Mouse (Mus musculus) cerebral cortex, adult 2 months (tissue): ENCODE results near the gene Txnrd2.

Experiments
- WGBS: fragments of 180-500 bp; shearing (Covaris S2); methylation state at CpG from one replicate; pipeline ENCODE4 v1.1.7; 2018; 5-methylcytosine and 5-hydroxymethylcytosine counted together

The Txnrd2 gene

GRCm38 (mm10) chr16:18451486-18452181 lies 25.4 kb downstream of the Txnrd2 start:
- WGBS: 46% methylated on average over 9 of the region's 9 CpGs

DNA sequence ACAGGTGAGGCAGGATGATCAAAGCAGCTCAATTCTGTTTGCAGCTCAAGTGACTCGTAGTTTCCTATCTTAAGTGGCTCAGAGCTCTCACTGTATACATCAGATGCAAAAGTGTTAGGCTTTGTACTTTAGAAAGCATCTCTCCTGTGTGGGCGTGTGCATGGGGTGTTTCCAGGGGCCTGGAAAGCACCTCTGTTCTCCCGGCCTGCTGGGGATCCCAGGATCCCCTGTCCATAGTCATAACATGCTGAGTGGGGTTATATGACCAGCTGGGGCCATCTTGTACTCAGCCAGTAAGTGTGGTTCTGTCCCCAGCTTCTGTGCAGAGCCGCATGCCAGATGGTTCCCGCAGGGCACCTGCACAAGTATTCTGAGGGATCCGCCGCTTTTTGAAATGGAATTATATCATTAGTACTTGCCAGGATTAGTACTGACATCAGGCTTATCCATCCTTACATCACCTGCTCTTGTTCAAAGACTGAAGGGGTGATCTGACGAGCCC lies 26.2 kb downstream of the Txnrd2 start:
- whole genome bisulfite sequencing: 48% methylated on average over 8 of the region's 8 CpGs

- WGBS: 73% methylated on average over 5 of the region's 5 CpGs
These were observed 27.7 kb downstream of the Txnrd2 start for GRCm38 (mm10) chr16:18453846-18454245.

DNA sequence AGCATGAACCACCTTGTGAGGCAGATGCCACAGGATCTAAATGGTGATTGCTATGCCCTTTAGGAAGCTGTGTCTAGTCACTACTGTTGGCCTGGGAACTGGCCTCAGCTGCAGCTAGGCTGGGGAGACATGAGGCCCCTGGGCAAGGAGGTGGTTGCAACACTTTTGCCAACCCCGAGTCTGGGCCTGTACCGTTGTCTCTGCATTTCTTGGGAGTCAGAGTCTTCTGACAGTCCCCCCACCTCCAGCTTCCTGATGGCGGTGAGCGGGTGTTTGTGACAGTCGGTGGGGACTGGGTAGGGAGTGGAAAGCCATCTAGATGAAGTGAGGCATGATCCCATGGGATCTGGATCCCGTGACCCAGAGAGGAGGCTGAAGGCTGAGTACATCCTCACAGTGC lies 29.2 kb downstream of the Txnrd2 start:
- WGBS: 85% methylated on average over 6 of the region's 6 CpGs

- WGBS: 60% methylated on average over 12 of the region's 12 CpGs
These were observed 33.3 kb downstream of the Txnrd2 start for GRCm38 (mm10) chr16:18459335-18459954.

- 49% methylated on average over 11 of the region's 11 CpGs for WGBS
These were observed 33.8 kb downstream of the Txnrd2 start for GRCm38 (mm10) chr16:18459955-18460370.

GRCm38 (mm10) chr16:18460826-18461225 lies 34.6 kb downstream of the Txnrd2 start:
- WGBS: 97% methylated on average over 3 of the region's 3 CpGs

DNA sequence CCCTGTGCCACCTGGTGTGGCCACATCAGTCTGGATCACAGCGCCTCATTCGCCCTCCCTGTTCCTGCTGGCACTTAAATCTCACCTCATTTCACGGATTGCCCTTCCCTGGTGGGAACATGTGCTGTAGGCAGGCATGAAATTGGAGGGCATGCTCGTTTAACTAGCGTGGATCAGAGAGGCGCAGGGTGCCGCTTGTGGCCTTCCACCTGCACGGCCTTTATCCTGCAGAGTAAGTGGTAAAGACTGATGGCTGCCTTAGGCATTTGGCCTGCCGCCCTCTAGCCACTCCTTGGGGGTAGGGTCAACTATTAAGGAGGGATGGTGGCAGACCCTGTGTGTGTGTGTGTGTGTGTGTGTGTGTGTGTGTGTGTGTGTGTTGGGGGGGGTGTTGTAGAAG lies 35.8 kb downstream of the Txnrd2 start:
- 90% methylated on average over 9 of the region's 9 CpGs for WGBS

- 73% methylated on average over 8 of the region's 8 CpGs for WGBS
These were observed 36.4 kb downstream of the Txnrd2 start for GRCm38 (mm10) chr16:18462598-18462997.

DNA sequence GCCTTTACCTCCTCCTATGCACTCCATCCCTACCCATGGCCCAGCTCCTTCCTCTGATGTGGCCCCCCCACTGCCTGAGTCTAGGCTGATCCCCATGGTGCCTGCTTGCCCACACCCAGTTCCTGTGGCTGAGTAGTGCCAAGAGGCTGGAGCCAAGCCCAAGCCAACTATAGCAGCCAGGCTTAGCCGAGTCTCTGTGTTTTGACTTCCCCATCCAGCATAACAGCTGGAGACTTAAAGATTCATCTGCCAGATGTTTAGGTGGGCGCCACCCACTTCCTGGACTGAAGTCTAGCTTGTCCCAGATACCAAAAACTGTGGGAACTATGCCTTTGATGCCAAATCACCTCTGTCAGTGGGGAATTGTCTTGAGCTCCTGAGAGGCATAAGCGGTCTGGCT lies 38.1 kb downstream of the Txnrd2 start:
- 48% methylated on average over 3 of the region's 3 CpGs for WGBS

DNA sequence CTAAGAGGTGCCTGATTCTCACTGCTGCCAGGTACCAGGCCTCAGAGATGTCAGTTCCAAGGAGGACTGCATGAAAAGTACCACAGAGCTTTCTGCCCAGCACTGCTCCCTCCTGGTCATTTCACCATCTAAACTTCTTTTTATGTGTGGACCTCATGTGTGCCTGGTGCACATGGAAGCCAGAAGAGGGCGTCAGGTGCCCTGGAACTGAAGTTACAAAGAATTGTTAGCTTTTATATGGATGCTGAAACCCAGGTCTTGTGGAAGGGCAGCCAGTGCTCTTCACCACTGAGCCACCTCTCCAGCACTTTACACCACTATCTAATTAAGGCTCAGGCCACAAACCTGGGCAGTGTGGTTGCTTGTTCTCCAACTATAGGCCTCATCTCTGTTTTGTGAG lies 44.6 kb downstream of the Txnrd2 start:
- 45% methylated on average over 1 of the region's 1 CpGs for WGBS

DNA sequence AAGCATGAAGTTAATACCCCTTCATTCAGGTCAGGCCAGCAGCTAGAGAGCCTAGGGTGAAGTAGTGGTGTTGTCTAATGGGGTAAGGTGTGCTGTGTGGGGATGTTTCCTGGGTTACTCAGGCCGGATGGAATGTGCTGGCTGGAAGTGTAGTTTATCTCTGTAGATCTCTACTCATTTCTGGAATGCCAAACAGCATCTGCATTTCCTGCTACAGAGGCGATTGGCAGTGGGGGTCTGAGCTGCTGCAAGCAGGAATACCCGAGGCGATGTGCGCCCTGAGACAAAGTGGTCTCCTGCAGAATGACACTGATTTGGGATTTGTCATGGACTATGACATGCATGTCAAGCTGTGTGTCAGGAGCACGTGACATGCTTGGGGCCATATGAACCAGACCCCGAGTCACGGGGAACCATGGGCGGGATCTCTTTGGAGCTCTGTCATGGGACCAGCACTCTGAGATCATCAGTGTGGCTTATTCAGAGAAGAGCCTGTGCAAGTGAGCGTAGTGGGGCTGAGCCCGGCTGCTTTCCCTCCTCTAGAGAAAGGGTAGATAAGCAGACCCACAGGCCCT lies 45.3 kb downstream of the Txnrd2 start:
- 88% methylated on average over 11 of the region's 11 CpGs for WGBS

GRCm38 (mm10) chr16:18471976-18472375 lies 45.8 kb downstream of the Txnrd2 start:
- WGBS: 92% methylated on average over 6 of the region's 6 CpGs

GRCm38 (mm10) chr16:18472416-18472815 lies 46.2 kb downstream of the Txnrd2 start:
- WGBS: 90% methylated on average over 4 of the region's 4 CpGs

GRCm38 (mm10) chr16:18472976-18473375 lies 46.8 kb downstream of the Txnrd2 start:
- 93% methylated on average over 8 of the region's 8 CpGs for WGBS

- WGBS: 78% methylated on average over 2 of the region's 2 CpGs
These were observed 47.8 kb downstream of the Txnrd2 start for GRCm38 (mm10) chr16:18474021-18474420.

GRCm38 (mm10) chr16:18477996-18478395 lies 51.8 kb downstream of the Txnrd2 start:
- WGBS: 72% methylated on average over 6 of the region's 6 CpGs

DNA sequence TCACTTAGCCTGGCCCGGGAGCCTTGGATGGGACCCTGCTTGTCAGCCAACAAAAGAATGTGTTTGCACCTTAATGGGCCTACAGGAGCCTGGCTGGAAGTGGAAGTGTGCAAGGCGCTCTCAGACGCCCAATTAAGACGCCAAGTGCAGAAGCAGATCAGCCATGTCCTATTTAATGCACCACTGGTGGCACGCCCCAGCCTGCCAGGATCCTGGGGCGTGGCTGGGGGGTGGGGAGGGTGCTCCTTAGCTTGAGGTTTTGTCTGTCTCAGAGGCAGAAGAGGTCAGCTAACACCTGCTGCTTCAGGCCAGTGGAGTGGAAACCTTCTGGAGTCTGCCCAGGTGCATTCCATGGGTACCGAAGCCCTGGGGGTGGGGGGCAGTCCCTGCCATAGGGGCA lies 53.5 kb downstream of the Txnrd2 start:
- 71% methylated on average over 7 of the region's 7 CpGs for WGBS

GRCm38 (mm10) chr16:18480933-18481485 lies 54.8 kb downstream of the Txnrd2 start:
- WGBS: 70% methylated on average over 4 of the region's 4 CpGs

DNA sequence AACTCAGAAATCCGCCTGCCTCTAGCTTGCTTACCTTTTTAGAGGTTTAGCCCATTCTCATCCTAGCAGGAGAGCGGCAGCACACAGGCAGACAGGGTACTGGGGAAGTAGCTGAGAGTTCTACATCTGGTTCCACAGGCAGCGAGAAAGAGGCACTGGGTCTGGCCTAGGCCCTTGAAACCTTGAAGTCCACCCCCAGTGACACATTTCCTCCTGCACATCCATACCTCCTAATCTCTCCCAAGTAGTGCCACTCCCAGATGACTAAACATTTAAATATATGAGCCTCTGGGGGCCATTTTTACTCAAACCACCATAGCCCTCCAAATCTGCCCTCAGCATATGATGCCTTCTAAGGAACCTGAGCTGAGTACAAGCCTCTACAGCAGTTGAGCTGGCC lies 56.2 kb downstream of the Txnrd2 start:
- WGBS: 96% methylated on average over 3 of the region's 3 CpGs

DNA sequence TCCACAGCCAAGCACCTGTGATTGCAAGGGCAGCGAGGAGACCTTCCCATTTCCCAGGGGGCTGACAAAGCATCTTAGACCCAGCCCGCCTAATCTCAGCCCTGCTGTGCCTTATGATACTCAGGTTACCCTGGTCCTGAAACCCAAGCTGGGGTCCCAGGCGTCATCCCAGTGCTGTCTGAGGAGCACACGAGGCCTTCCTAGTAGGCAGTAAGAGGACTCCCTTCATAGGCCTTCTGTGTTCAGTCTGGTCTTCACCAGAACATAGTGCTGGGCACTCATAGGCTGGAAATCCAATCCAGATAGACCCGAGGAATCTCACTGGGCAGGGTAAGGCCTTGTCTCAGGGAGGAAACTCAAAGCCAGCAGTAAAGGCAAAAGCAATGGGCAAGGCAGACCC lies 57.7 kb downstream of the Txnrd2 start:
- 88% methylated on average over 5 of the region's 5 CpGs for WGBS

DNA sequence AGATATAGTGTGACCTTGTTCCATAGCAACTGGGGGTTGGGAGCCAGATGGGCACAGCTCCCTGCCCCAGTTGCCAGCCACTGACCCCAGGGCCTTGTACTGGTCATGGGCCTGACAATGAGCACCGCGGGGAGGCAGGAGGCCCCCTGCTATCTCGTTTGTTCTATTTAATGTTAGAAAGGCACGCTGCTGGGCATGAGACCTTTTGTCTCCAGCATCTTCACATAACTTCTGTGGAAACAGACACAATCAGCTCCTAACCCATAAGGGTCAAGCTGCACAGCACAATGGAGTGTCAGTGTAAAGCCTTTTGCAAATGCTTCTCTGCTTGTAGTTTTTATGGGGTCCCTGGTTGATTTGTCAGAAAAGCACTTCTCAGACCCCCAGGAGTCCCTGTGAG lies 58.2 kb downstream of the Txnrd2 start:
- WGBS: 39% methylated on average over 4 of the region's 4 CpGs
